Mouse (Mus musculus): Measurements from ENCODE around the gene Oaz2.

DNA sequence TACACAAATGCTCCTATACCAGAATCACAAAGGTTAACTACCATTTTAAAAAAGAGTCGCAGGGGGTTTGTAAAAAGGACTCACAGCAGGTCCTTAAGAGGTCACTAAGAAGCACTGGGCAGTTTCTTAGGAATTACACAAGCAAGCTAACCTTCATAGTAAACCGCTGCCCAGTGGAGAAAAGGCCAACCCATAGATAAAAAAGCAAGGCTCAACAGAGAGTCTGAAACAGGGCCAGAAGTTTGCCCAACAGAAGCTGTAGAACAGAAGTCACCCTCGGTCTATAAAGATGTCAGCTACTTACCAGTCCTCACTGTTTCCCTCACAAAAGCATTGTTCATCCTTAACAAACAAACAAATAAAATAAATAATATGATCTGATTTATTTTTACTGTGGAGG lies 58.6 kb downstream of the Oaz2 start:
- TF ChIP-seq GATA1 (IDR thresholded peaks at IDR 0.05; ENCODE audit: borderline replicate concordance, low read length) (no peak), FLI1 (IDR thresholded peaks at IDR 0.05; ENCODE audit: low read length) (no peak)

Data from megakaryocyte, embryonic 14.5 days (primary cell).